Mouse (Mus musculus): ENCODE results near the gene Kcnn1.

The Kcnn1 gene

DNA sequence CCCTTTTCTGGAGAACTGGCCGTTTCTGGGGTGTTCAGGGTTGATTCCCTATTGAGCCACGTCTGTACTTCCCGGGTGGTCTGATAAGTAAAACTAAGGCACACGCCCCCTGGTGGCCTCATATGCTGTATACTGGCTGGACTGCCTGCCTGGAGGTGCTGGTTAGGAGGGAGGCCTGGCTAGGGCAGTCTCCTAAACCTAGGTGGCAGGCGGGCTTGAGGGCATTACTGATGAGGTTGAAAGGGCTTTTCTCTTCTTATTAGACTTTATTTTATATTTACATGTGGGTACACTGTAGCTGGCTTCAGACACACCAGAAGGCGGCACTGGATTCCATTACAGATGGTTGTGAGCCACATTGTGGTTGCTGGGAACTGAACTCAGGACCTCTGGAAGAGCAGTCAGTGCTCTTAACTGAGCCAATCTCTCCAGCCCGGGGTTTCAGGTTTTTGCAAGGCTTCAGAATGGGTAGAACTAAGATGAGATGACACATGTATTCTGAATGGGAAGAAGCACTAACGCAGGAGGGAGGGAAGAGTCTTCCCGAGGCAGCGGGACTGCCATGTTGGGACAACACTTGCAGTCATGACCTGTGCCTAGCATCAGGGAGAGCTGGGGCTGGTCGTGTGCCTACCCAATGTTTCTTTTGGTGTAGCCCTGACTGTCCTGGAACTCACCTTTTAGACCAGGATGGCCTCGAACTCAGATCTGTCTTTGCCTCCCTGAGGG is 30.8 kb upstream of the Kcnn1 start:
- no peak for DNase-seq (ENCODE audit: low read depth, low spot score)

DNA sequence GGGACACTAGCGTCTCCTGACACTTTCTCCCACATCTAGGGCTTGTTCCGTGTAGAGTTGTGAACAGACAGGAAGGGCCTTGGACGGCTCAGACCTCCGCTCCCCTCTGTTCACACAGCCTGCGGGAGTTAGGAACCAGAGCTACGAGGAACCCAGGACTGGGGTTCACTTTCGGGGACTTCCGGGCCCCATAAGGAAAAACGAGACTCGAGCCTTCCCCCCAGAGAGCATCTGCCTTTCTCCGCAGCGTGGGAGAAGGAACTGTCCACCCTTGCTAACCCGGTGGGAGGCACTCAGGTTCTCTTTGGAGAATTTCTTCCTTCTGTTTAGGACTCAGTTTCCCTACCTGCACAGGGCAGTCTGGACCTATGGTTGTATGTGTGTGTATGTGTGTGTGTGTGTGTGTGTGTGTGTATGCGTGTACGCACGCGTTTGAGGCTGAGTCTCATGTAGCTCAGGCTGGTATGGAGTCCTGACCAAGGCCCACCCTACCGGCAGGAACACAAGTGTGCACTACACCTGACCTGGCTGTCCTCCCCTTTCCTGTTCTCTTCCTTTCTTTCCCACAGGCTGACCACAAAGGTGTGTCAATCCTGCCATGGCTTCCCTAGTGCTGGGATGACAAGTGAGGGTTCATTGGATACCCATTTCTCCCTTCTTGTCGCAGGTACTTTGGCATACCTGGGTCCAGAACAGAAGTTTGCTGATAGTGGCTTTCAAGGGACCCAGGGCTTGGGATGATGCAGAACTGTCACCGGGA is 30.0 kb upstream of the Kcnn1 start:
- DNase-seq (ENCODE audit: low read depth, low spot score): no peak

DNA sequence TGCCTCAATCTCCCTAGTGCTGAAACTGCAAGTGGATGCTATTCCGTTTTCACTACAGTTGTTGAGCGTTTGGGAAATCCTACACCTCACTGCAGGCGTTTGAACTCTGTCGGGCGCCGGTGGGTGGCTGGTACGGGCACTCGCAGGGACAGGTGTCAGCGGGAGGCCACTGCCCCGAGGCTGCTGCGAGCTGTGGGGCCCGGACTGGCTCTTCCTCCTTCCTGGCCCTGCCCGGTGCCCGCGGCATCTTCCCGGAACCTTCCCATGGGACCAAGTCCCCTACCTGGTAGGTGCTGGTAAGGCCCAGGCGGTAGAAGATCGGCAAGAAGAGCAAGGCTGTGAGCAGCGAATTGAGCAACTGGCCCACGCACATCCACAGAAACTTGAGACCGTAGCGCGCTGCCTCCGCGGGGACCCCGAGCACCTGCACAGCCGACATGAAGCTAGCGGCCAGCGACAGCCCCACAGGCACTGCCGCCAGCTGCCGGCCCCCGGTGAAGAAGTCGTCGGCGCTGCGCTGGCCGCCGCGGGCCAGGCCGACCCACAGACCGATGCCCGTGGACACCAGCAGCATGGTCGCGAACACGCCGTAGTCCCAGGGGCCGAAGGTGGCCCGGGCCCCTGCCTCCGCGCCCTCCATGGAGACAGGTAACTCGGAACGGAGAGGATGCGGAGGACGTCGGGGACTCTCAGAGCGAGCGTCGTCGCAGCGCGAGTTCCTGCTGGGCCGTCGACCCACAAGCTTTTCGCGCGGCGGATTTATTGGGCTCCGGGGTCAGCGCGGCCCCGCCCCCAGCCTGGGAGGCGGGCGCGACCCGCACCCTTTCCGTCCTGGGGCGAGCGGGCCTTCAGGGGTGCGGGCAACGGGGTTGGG is 29.2 kb upstream of the Kcnn1 start, which contains the start of gene Slc5a5:
Gene Slc5a5, minus strand, starts transcription at position 736 of the 874 bp plus-strand sequence.
- no peak for DNase-seq (ENCODE audit: low read depth, low spot score)

DNA sequence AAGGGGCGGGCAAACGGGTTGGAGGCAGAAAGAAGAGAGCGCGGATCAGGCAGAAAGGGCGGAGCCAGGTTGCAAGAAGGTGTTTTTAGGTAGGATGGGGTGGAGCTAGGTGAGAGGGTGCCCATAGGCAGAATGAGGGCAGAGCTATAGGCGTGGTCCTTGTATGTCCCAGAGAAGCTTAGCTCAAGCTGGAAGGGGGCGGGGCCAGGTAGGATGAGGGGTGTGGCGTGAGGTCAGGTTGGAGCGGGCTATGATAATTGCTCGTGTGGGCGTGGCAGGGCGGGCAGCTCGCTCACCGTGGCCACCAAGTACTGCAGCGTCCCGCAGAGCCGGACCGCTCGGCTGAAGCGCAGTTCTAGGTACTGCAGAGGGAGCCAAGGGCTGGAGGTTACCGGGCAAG is 28.3 kb upstream of the Kcnn1 start:
- DNase-seq (ENCODE audit: low read depth, low spot score): no peak

DNA sequence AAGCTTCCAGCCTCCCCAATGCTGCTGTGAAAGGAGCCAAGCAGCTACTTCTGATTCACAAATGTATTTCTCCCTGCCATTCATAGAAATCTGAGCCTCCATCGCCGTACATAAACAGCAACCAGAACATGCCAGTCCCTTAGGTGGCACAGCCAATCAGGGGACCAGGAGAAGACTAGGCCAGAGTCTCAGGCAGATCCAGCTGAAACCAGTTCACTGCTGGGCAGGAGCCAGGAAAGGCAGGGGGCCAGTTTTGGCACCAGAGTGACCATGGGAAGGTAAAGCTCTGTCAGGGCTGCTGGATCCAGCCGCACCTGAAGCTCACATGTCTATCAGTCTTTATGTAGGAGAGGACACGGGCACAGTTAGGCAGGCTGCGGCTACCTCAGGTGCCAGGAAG is 27.6 kb upstream of the Kcnn1 start:
- no peak for DNase-seq (ENCODE audit: low read depth, low spot score)

DNA sequence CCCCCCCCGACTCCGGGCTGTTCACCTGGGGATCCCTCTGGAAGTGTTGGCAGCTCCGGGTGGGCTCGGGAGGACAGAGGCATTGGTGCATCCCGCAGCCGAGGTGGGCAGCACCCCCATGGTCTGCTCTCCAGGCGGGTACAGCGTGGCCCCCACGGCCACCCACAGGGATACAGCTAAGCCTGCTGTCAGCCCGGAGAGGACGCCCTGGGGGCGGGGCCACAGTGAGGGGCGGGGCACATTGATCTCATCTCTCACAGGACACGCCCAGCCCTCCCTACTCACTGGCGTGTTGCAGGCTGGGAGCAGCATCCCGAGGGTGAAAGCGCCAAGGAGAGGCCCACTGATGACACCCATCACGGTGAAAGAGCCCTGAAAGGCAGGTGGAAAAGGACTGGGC is 24.6 kb upstream of the Kcnn1 start:
- no peak for DNase-seq (ENCODE audit: low read depth, low spot score)

GRCm38 (mm10) chr8:70885612-70886011 is 22.6 kb upstream of the Kcnn1 start:
- DNase-seq (ENCODE audit: low read depth, low spot score): no peak

DNA sequence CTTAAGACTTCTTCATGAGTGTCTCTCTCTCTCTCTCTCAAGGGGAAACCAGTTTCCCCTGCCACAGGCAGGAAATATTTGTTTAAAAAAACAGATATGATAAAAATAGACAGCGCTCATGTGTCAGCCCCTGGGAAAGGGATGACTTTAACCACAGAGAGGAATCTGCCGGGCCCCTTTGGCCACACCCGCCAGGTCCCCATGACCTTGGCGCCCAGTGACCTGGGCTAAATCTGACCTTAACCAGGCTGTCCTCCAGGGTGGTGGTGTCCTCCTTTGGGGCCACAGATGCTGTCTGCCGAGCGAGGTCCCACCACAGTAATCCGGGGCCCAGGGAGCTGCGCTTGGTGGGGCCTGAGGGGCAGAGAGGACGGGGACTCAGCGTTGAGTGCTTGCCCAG is 21.6 kb upstream of the Kcnn1 start:
- no peak for DNase-seq (ENCODE audit: low read depth, low spot score)

DNA sequence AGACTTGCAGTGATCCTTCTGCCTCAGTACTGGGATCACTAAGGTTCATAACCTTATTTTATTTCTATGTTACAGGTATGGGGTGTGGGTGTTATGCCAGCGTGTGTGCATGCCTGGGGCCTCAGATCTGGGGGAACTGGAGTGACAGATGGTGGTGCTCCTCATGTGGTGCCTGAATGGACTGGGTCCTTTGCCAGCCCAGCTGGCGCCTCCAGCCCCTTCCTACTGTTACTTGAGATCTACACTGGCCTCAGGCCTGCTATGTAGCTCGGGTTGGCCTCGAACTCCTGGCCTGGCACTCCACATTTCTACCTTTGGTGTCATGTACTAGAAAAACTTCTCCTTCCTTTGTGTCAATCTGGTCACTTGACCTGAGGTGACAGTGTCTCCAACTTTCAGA is 21.1 kb upstream of the Kcnn1 start:
- no peak for DNase-seq (ENCODE audit: low read depth, low spot score)

- no peak for DNase-seq (ENCODE audit: low read depth, low spot score)
Observed at GRCm38 (mm10) chr8:70880546-70880945, 17.5 kb upstream of the Kcnn1 start.

GRCm38 (mm10) chr8:70880126-70880525 is 17.1 kb upstream of the Kcnn1 start:
- DNase-seq (ENCODE audit: low read depth, low spot score): no peak

- DNase-seq (ENCODE audit: low read depth, low spot score): no peak
Observed at GRCm38 (mm10) chr8:70879500-70879899, 16.4 kb upstream of the Kcnn1 start.

- no peak for DNase-seq (ENCODE audit: low read depth, low spot score)
Observed at GRCm38 (mm10) chr8:70878178-70878577, 15.1 kb upstream of the Kcnn1 start.

DNA sequence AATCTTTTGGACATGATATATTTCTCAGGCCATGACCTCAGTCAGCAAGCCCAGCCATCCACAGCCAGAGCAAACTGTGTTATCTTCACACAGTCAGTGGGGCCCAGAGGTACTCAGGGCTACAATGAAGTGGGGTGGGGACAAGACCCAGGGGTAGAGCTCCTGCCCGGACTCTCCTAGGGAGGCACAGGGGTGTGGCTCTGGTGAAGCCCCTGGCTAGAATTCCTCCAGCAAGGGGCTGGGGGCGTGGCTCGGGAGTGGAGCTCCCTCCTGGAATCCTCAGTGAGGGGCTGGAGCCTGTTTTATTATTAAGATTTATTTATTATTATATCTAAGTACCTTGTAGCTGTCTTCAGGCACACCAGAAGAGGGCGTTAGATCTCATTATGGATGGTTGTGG is 13.3 kb upstream of the Kcnn1 start:
- DNase-seq (ENCODE audit: low read depth, low spot score): no peak

- DNase-seq (ENCODE audit: low read depth, low spot score): no peak
Observed at GRCm38 (mm10) chr8:70874441-70874840, 11.4 kb upstream of the Kcnn1 start.

DNA sequence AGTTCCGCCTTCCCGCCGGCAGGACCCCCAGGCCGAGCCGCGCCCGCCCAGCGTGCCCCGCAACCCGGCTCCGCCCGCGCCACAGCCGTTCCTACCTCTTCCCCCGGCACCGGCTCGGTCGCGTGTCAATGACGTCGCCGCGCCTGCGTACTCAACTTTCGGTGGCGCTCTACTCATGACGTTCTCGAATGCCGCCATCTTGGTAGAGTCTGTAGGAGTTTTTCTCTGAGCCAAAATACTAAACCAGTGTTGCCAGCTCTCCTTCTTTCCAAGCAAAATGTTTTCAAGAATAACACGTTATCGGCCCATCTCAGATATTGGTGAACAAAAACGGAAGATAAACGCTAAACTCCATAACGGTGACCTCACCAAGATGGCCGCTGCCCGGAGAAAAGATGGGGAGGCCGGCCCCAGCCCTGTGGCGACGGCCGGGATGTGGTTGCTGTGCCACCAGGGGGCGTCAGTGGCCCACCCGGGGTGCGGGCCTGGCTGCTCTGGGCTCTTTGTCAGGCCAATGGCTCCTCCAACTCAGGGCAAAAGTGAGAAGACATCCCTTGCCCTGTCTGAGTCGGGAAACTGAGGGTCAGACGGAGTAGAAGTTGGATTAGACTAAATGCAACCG is 10.4 kb upstream of the Kcnn1 start, which contains the start of gene Ccdc124:
Gene Ccdc124, minus strand, starts transcription at position 572 of the 622 bp plus-strand sequence.
- DNase-seq (ENCODE audit: low read depth, low spot score): peak; percentile 92

GRCm38 (mm10) chr8:70872643-70873363 is 9.7 kb upstream of the Kcnn1 start:
- DNase-seq (ENCODE audit: low read depth, low spot score): no peak

DNA sequence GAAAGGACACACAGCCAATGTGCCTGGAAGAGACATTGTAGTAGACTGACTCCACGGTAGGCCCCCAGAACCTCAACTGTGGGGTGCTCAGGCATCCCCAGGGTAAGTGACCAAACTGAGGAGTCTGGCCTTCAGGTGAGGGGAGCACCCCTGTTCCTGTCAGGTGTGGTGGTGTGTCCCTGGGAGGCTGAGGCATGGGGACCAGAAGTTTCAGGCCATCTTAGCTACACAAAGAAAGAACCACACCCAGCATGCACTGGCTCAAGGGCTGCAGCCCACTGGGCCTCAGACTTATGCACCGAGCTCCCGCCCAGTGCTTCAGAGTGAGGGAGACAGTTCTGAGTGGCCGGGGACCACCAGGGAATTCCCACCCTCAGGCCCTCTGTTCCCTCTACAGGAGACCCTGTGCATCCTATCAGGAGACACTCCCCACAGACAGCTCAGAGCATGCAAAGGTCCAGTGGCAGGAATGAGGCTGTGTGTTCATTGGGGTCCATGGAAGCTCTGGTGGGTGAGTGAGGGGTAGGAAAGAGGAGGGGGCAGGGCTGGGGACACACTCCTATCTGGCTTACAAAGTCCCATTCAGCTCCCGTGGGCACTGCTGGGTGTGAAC is 8.2 kb upstream of the Kcnn1 start:
- DNase-seq (ENCODE audit: low read depth, low spot score): no peak

DNA sequence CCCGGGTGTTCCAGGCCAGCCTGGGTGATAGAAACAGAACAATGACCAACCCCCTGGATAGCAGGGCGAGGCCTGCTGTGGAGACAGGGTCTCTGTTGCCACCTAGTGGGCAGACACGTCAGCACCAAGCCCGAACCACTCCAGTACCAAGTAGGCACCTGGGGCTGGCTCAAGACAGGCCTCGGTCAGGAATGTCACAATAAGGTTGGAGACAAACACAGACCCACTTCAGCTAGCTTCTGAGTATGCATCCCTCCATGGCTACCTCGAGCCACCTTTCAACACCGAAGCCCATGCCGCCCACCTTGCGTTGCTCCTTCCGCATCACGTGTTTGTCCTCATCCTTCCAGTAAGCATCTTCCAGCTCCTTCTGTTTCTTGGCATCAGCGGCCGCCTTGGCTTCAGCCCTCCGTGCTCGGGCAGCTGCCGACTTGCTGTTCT is 6.6 kb upstream of the Kcnn1 start:
- DNase-seq (ENCODE audit: low read depth, low spot score): peak; percentile 61

GRCm38 (mm10) chr8:70869199-70869571 is 6.1 kb upstream of the Kcnn1 start:
- no peak for DNase-seq (ENCODE audit: low read depth, low spot score)
